Mouse (Mus musculus) cortical plate, adult 2 months (tissue): ENCODE results near the gene Dnaic1. TPM values are rescaled to one million over a fixed set of nuclear protein-coding genes. Genes with fewer than 3 reads are reported as not detected.
"Not testable (repeated sequence)": the region's sequence is repeated elsewhere in the genome, so short reads cannot be mapped to it uniquely, and the experiment has no call there.

Experiments
- H3K27ac ChIP-seq: fragments of 200-500 bp; 2 replicates; pipeline ENCODE4 v1.5.1; 2012; ENCODE audit warnings: low read length, control low read depth, inconsistent platforms; ENCODE audit not compliant: insufficient read depth
- H3K4me1 ChIP-seq: fragments of 200-500 bp; 2 replicates; pipeline ENCODE4 v1.6.1; 2011; ENCODE audit warnings: low read length; ENCODE audit not compliant: control insufficient read depth, insufficient read depth
- H3K4me3 ChIP-seq: fragments of 200-500 bp; 2 replicates; pipeline ENCODE4 v1.5.1; 2011; ENCODE audit warnings: mild to moderate bottlenecking, low read length, control low read depth; ENCODE audit not compliant: insufficient read depth
- CTCF ChIP-seq: fragments of 200-500 bp; IDR thresholded peaks from 2 replicates; pipeline ENCODE4 v1.5.1; 2011; ENCODE audit warnings: mild to moderate bottlenecking, control low read depth, low read length; ENCODE audit not compliant: insufficient read depth; ENCODE audit errors: extremely low read depth
- POLR2A ChIP-seq: fragments of 200-500 bp; IDR thresholded peaks from 2 replicates; pipeline ENCODE4 v1.6.1; 2011; ENCODE audit warnings: mild to moderate bottlenecking, low read length, control low read depth; ENCODE audit not compliant: insufficient read depth; ENCODE audit errors: extremely low read depth
- polyA plus RNA-seq: library from polyadenylated mRNA; depleted of rRNA; stranded (reverse); fragments of >200 nt; gene quantifications from 2 replicates; pipeline ENCODE4 v1.2.3, GENCODE M21; 2012; rRNA removed

Dnaic1 gene
- polyA plus RNA-seq, 1 experiment = 12.5 TPM

GRCm38 (mm10) chr4:41682789-41683188 is 113.2 kb downstream of the Dnaic1 start:
- H3K4me1 ChIP-seq = peaks cover 3% of the 10 kb centered on the region
- TF ChIP-seq CTCF (no peak), POLR2A (no peak)
- no peak overlapping the region for H3K4me3 ChIP-seq
- H3K27ac ChIP-seq = no peak overlapping the region

DNA sequence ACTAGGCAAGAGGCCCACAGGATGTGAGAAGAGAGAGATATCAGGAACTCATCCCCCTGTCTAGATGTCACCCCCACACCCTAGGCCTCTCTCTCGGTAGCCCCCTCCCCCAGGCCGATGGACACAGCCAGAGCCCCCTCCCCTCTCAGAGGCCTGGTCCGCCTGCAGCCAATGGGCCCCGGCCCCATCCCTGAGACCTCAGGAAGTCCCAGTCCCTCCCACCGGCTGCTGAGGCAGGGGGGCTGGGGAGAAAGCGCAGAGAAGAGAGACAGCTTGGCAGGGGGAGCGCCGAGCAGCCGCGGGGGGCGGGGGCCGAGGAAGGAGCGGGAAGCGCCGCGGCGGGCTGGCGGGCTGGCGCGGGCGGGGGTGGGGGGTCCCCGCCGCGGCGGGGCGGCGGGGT is 113.7 kb downstream of the Dnaic1 start:
- H3K4me1 ChIP-seq, H3K27ac ChIP-seq, H3K4me3 ChIP-seq: not testable (repeated sequence)

DNA sequence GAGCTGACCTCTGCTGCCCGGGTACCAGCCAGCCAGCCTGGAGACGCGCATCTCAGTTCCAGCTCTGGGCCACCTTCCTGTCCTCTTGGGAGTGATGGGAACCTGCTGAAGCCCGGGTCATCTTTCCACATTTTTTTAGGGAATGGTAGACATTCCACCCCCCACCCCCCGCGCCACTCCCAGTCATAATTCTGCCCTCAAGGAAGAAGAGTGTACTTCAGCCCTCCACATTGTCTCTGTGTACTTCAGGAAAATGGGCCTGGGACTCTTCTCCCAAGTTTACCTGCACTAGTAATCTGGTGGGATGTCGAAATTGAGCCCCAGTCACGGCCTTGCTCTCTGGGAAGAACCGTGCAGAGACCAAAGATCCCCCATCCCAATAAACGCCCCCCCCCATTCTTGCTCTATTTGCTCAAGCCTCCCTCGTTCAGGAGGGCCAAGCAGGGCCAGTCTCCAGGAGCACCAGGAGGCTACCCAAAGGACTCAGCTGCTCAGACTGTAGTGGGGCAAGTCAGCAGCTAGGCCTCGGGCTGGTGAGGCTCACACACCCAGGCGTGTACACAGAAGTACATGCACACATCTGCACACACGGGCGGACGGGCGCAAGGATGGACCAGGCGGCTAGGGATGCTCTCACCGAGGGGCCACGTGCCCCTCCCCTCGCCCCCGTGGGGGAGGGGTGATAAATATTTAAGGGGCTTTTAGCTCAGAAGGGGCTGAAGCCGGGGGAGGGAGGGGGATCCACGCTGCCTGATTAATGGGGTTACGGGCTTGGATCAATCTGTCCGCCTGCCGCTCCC is 114.8 kb downstream of the Dnaic1 start:
- H3K4me3 ChIP-seq = not testable (repeated sequence)

GRCm38 (mm10) chr4:41684931-41685453 is 115.4 kb downstream of the Dnaic1 start:
- H3K4me3 ChIP-seq, H3K27ac ChIP-seq, H3K4me1 ChIP-seq: not testable (repeated sequence)

More for the DNA sequence above, 114.8 kb downstream of the Dnaic1 start:
- not testable (repeated sequence) for H3K27ac ChIP-seq, H3K4me1 ChIP-seq

DNA sequence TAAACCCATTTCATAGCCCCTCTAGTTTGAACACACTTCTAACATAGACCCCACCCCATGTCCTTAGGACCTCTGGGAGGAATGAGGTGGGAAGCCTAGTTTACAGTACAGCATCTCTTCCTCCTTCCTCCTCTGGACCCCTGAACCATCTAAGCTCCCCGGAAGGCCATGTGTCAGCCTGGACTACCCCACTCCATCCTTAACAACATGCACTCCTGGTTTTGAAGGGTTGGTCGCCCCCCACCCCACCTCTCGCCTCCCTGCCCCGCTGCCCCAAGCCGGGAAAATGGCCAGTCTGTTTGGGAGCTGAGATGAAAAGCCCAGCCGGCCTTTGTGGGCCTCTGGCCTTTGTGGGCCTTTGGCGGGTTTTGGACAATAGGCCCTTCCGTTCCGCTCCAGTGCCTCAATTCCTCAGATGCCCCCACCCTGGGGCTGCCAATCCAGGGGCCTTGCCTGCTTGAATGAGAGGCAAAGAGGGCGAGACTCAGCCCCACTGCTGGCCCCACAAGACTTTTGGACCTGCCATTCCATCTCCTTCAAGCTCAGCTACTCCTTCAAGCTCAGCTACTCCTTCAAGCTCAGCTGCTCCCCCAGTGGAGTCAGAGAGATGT is 116.4 kb downstream of the Dnaic1 start:
- not testable (repeated sequence) for H3K4me3 ChIP-seq, H3K4me1 ChIP-seq, H3K27ac ChIP-seq

Other genes with a start within 250 kb of the Dnaic1 start
- gene Ubap1, start 220.8 kb upstream of the Dnaic1 start, polyA plus RNA-seq = 44.0 and 47.7 TPM in 2 replicates
- gene Kif24, start 104.9 kb upstream of the Dnaic1 start, polyA plus RNA-seq = 0.56 and 0.61 TPM in 2 replicates
- gene Nudt2, start 104.6 kb upstream of the Dnaic1 start, polyA plus RNA-seq = 43.4 and 46.5 TPM in 2 replicates
- gene AI464131, start 66.7 kb upstream of the Dnaic1 start, polyA plus RNA-seq = 24.2 and 24.8 TPM in 2 replicates
- 4.6 and 4.9 TPM in 2 replicates for gene 1110017D15Rik, start 52.4 kb upstream of the Dnaic1 start, polyA plus RNA-seq
- gene Fam219a, start 237 bp upstream of the Dnaic1 start, polyA plus RNA-seq = 159 and 165 TPM in 2 replicates
- gene Enho, start 70.5 kb downstream of the Dnaic1 start, polyA plus RNA-seq = 88.2 and 97.6 TPM in 2 replicates
- gene Cntfr, start 127.3 kb downstream of the Dnaic1 start, polyA plus RNA-seq = 59.8 and 67.8 TPM in 2 replicates
- gene Il11ra1, start 130.2 kb downstream of the Dnaic1 start, polyA plus RNA-seq = 50.6 and 51.6 TPM in 2 replicates
- 31.6 and 37.4 TPM in 2 replicates for gene Rpp25l, start 143.8 kb downstream of the Dnaic1 start, polyA plus RNA-seq
- gene Dctn3, start 153.4 kb downstream of the Dnaic1 start, polyA plus RNA-seq = 205 TPM in 2 replicates
- 0.34 and 0.46 TPM in 2 replicates for gene Arid3c, start 161.4 kb downstream of the Dnaic1 start, polyA plus RNA-seq
- gene Galt, start 185.5 kb downstream of the Dnaic1 start, polyA plus RNA-seq = 269 and 276 TPM in 2 replicates
- 80.7 and 83.9 TPM in 2 replicates for gene Sigmar1, start 186.4 kb downstream of the Dnaic1 start, polyA plus RNA-seq
- 697 and 730 TPM in 2 replicates for gene Ccl27a, start 204.5 kb downstream of the Dnaic1 start, polyA plus RNA-seq